Mouse (Mus musculus): ENCODE results near the gene Nhsl1. TPM values are rescaled to one million over a fixed set of nuclear protein-coding genes. Genes with fewer than 3 reads are reported as not detected.
A peak's percentile ranks its signal among the peaks of the same experiment; 100 is the strongest.

Gene Nhsl1
- polyA plus RNA-seq, 1 experiment from 2014 or later: 6.8 TPM

DNA sequence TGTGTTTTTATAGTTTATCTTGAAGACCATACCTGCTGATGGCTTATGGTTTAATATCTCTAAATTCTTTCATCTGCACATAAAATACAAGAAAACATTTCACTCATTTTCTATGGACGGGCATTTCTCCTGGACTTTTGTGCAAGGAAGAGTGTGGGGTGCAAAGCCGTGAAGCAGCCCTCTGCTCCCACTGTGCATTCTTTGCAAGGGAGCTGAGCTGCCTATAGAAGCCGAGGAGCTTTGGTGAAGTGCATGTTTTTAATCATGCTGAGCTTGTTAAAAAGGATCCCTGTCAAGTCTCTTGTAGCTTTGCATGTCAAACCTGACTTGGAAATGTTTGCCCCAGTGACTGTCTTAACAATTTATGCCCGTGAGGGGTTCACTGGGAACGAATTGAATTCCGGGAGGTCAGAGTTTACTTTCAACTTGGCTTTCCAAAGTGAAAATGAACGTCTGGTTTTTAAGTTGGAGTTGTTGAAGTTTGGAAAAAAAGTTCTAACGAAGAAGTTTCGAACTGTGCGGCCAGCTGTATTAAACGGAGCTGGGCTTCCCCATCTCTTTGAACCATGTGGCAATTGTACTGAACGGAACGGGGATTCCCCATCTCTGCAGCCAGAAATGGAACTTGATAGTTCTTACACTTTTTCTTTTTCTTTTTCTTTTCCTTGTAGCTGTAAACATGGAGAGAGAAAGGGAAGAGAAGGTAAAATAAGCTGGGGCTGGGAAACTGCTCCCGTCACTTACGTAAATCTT, 22.8 kb downstream of the Nhsl1 start:
- no peak for DNase-seq (ENCODE audit: low spot score)

DNA sequence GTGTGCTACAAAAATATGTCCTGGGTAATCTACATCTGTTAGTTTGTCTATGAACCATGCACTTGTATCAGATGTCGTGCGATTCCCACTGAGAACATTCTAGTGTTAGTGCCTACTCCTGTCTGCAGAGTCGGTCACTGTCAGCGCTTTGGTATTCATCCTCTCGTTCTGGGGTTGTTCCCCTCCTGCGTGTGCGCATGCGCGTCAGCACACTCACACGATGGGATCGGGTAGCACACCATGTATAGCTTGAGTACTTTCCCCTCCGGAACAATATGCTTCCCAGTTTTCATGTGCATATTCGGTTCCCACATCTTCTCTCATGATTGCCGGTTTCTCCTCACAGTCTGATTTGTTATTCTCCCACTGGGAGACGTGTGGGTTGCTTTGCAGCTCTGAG, 28.4 kb downstream of the Nhsl1 start:
- DNase-seq (ENCODE audit: low spot score): no peak

DNA sequence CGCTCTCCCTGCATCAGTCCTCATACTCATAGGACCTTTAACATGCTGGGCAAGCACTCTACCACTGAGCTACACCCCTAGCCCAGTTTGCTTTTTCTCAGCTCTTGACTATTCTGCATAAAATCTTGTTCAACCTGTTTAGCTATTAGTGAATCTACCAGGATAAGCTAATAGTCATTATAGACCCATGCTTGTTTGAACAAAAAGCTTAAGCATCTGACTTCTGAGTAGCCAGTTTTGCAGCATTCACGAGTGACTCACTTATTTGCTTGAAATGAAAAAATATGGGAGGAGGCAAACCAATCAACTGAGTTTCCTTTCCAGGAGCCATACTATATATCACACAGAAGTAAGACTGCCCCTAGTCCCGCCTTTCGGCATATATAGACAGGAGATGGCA, 32.0 kb downstream of the Nhsl1 start:
- no peak for DNase-seq (ENCODE audit: low spot score)

DNA sequence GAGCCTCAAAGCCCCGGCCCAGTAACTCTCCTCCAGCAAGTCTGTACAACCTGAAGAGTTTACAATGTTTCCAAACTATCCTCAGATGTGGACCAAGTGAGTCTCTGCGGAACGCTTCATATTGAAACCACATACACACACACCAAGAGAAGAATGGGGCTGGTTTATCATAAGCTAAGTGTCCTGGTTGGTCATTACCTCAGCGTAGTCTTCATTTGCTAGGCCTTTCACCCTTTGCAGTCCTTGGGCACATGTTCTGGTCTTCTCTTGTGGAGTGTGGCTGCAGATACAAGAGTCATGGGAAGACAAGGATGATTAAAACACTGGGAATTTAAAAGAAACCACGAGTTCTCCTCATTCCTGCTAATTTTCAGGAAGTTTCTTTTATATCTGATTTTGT, 34.2 kb downstream of the Nhsl1 start:
- no peak for DNase-seq (ENCODE audit: low spot score)

DNA sequence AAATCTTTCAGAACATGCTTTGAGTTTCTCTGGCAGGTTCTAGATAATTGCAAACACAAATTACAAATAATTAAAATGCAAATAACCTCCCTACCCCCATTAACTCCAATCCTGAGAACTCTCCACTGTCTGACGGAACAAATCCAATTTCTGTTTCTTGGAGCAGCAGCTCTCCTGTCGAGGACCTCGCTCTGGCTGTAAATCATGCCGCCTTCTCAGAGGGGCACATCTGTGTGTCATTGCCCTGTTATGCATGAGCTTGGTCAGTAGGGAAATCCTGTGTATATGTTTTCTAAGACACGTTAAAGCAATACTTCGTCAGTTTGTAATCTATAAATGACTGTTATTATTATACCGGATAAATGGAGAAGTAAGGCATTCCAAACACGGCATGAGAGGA, 35.3 kb downstream of the Nhsl1 start:
- DNase-seq (ENCODE audit: low spot score): no peak

DNA sequence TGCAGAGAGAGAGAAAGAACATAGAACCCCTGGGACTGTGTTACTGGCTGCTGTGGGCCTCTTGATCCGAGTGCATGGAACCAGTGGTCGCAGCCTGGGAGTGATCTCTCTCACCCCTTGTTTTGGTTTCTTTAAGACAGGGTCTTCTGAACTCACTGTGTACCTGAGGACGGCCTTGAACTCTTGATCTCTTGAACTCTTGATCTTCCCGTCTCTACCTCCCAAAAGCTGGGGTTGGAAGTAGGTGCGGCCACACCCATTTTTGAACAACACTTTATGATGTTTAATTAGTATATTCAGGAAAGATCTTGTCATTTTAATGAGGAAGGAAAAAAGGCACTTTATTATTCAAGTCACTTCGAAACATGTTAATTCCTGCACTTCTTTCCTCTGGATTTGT, 37.7 kb downstream of the Nhsl1 start:
- DNase-seq (ENCODE audit: low spot score): no peak

DNA sequence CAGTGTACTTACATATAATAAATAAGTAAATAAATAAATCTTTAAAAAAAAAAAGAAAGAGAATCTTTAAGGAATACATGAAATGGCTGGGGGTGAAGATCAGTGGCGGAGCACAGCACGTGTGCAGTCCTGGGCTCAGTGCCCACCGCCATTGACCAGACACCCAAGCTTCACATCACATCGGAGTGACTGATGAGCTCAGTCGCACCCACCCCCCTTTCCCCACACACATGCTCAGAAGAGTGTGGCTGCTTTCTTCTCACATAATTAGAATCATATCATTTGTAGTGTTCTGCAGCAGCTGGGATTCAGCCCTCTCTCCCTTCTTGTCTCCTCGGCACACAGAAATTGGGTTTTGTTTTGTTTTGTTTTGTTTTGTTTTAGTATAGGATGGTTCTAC, 38.4 kb downstream of the Nhsl1 start:
- no peak for DNase-seq (ENCODE audit: low spot score)

DNA sequence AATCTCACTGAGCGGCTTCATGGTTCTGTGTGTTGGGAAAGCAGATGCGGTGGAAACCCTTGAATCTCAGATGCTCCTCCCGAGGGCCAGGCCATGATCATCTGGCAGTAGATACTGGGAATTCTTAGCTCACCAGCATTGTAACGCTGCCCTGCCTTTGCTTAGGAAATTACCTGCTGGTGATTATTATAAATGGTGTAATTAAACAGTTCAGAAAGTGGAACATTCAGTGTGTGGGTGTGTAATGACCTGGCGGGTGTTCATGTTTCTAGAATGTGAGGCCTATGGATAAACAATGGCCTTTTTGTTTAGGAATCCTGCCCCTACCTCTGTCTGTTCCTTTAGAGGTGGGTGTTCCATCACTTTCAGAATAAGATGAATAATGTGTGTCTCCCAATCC, 39.7 kb downstream of the Nhsl1 start:
- no peak for DNase-seq (ENCODE audit: low spot score)

DNA sequence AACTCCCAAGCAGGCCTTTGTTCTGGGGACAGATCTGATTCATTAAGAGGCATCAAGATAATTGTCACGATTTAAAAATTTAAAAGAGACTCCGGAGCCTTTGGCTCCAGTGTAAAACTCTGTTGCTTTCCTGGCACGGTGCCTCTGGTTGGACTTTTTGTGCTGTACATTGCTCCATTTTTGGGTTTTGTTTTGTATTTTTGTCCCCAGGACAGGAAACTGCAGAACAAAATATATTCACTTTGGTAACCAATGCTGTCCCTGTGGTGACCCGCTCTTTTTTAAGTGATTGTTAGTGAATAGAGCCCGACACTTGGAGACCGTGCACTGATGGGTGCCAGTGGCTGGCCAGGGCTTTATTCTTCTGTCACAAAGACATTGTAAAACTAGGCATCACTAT, 41.4 kb downstream of the Nhsl1 start:
- no peak for DNase-seq (ENCODE audit: low spot score)

DNA sequence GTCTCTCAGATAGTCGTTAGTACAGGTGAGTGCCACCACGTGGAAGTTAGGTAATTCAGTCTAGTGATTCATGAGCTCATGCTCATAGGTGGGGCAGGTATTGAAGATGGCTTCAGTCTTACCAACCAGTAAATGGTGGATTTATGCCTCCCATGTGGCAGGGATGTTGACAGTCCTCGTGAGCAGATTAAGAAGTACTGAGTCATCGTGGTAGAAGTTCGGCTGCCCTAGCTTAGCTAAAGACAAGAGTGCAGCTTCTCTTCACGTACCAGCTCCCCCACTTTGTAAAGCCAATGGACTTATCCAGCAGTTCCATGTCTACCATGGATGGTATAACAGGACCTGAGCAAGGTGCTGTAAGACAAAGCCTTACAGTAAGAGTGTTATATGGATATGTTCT, 46.6 kb downstream of the Nhsl1 start:
- DNase-seq (ENCODE audit: low spot score): no peak

DNA sequence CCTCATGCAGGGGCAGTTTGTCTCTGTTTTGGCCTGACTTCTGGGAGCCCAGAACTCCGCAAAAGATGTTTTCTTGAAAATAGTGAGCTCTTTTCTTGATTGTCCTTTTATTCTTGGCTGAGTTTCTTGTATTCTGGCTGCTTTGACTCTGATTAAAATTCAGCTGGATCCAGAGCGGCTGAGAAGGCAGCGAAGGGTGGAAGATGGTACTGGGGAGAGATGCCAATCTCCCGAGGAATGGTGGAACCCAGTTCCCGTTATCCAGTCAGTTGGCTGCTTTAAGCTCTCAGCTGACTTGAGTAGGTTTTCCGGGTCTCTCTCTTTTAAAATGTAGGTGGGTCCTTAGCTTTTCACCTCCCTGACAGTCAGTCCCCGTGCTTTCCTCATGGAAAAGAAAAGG, 47.9 kb downstream of the Nhsl1 start:
- DNase-seq (ENCODE audit: low spot score): no peak

DNA sequence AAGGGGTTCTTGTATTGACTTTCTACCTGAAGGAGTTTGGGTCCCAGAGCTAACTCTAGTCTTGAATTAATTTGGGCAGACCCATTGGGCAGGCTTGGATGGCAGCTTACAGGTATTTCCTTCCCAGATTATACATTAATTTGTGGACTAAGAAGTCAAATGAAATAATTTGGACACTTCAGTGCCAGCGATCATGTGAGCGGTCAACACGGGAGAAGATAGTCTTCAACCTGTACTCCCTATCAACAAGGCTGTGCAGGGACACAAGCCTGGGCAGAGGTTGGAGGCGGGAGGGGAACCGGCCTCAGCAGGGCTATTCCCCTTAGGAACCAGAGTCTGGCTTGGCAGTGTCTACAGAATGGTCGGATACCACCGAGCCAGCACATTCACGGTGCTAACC, 49.3 kb downstream of the Nhsl1 start:
- no peak for DNase-seq (ENCODE audit: low spot score)

DNA sequence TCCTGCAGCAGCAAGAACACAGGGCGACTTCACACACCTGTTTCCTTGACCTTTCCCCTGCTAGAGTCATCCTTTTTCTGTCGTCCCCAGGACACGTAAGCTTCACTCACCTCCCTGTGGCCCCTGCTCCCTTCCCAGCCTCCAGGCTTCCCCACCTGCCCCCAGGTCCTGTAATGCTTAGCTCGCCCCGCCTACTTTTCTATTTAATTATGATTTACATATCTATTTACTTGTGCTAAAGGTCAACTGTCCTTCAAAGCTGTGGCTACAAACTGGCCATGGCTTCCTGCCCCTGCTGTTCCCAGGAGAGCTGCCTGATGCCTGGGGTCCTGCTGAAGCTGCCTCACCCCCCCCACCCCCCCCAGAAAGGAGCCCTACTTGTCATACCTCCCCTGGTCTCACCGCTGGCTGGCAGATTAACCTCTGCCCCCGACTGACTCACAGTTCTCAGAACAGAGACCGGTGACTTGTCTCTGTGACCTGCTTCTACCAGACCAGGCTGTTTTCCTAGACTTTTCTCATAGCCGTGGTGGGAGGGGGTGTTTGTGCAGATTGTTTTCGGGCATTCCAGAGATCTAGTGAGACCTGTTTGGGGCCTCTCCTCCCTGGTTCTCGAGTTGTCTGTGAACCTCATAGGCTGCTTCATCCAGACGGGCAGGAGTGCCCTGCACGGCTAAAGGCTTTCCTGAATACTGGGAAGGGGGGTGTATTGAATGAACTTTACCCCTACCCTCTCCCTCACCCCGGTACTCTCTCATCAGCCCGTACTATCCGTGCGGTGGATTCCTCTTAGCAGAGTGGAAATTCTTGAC, 51.9 kb downstream of the Nhsl1 start:
- DNase-seq (ENCODE audit: low spot score): no peak

DNA sequence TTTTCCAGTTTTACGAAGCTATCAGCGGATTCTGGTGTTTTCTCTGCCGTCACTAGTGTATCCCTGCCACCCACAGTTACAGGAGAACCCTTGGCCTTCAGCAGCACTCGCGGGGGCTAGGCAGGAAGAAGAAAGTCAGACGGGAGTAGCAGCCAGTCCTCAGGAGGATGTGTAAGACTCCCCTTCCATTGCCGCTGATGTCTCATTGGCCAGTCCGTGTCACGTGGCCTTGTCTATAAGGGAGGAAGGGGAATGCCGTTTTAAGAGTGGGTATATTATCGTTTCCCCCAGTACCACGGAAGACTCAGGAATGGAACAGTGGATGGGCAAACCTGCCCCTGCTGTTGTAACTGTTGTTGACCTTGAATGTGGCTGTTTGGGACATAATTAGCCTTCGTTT, 53.1 kb downstream of the Nhsl1 start:
- no peak for DNase-seq (ENCODE audit: low spot score)

DNA sequence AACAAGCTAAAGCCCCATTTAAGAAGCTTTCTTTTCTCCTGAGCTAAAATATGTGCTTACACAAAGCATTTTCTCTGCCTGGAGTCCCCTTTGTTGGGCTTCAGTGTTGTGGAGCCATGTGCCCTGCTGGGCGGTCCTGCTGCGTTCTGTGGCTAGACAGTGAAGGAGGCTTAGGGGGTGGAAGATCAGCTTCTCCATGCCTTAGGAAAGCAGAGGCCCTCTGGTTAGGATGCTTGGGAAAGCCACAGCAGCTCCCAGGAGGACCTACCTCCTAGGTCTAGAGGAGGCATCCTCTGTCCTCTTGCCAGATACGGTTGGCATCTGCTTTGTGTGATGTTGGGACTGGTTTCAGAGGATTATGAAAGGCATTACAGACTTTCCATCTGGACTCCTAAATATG, 56.5 kb downstream of the Nhsl1 start:
- DNase-seq (ENCODE audit: low spot score): no peak

DNA sequence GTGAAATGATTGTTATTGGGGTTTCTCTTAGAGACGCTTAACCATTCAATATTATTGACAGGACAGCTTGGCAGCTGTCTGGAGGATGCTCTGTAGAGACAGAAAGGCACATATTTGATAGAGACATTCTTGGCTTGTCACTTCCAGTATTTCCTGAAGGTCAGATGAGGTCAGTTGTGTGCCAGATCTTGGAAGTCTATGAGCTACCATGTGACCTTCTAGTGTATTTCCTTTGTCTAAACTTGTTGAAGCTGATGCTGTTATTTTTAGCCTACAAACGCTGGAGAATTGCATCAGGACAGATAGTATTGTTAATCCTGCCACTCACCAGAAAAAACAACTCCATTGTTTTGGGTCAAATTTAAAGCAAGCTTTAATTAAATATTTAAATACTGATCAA, 66.0 kb downstream of the Nhsl1 start:
- no peak for DNase-seq (ENCODE audit: low spot score)

DNA sequence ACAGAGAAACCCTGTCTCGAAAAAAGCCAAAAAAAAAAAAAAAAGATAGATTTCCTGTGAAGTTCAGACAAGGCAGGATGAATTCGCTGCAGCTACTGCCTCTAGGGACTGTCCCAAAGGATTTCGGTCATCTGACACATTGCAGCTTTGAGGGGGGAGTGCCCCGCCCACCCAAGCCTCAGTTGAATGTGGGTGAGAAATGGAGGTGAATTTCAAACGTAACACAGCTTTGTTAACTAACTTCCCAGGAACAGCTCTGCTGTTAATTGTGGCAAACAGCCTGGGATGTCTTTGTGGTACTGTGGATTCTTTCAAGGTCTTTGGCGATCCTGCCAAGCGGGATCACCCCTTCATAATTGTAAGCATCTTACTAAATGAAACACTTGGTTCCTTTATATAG, 67.4 kb downstream of the Nhsl1 start:
- DNase-seq (ENCODE audit: low spot score): no peak

DNA sequence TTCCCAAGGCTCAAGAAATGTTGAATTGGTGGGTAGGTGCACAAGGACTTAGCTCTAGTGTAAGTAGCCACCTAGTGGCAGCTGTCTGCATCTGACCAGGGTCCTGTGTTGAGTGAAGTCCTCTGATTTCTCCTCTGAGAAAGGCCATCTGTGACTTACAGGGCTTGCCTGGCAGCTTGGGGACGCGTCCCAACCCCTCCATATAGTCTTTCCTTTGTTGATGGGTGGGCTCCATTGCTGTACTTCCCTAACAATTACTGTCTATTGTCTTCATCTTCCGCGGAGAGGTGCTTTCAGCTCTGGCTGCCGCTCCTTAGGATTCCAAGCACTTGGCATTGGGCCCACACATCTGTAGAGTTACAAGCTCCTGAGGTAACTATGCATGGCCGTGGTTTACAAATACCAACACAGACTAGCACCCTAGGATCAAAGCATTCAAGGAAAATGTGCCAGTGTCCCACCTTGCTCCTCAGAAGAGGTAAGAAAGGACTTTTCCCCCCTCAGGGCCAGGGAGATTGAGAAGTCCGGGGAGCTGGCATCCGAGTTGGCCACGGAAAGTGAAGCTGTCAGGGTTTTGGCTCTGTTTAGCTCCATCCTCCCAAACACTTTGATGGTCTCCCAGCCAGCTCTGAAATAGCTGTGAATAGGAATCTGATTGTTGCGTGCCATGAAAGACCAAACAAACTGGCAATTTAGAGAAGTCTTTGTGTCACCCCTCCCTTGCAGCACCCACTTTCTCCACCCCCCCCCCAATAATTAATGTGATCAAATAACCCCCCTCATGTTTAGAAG, 70.2 kb downstream of the Nhsl1 start:
- peak; percentile 74 for DNase-seq (ENCODE audit: low spot score)

DNA sequence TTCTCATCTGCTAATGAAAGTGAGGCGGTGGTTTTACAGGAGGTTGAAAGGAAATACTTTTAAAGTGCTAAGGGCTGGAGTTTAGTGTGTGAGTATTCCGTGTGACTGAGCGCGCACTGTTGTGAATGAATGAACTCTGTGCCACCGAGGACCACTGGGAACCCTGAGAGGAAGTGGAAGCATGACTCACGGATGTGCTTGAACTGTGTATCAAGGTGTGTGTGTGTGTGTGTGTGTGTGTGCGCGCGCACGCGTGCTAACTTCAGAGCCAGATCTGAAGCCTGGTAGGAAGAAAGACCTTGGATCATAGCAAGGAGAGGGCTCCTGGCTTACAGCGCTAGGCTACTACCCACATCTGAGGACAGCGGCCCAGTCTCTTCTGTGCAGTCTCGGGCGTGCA, 71.2 kb downstream of the Nhsl1 start:
- DNase-seq (ENCODE audit: low spot score): no peak

DNA sequence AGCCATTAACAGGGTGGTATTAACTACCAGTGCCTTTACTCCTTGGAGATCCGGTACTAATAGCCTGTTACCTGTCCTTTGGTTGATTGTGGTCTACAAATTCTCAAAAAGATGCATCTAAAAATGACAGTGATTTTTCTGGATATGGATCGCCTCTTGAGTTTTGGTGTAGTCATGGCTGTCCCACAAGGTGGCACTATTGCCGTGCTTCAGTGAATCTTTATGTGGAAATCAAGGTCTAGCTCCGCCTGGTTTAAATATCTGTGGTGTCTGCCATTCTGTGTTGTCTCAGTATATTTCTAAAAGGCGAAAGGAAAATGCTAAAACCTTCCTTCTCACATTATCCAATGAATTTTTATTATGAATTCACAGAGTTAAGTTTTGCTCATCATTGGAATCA, 72.8 kb downstream of the Nhsl1 start:
- DNase-seq (ENCODE audit: low spot score): peak; percentile 69

DNA sequence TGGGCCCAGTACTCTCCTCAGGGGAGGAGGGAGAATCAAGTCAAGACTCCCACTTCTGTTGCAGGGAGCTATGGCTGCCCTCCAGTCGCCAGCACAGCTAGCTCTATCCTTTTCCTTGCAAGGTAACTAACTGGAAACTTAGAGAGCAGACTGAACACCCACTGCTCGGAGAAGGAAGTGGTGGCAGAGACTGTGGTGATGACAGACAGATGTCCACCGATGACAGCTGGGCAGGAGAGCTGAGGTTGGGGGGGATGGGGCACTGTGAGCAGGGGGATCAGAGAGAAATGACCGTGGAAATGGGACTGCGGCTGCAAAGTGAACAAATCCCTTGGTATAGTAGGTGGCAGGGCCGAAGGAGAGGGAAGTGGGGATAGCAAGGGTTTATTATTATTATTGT, 73.5 kb downstream of the Nhsl1 start:
- DNase-seq (ENCODE audit: low spot score): no peak

DNA sequence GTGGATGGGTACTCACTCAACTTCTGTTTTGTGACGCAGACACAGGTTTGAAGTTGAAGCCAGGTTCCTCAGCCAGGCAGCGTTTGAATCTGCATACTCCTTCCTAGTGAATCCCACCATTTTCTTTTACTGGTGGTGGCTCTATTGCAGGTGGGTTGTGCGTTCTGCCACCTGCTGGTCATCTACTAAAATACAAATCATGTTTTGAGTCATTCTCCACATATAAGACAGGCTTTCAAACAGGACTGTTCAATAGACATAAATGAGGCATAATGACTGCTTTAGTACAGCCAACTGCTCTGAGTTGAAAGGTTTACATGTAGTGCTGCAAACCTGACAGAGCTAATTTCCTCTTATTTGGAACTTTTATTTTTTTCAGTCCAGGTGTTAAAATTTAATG, 75.0 kb downstream of the Nhsl1 start:
- peak; percentile 55 for DNase-seq (ENCODE audit: low spot score)

Measured in thymus, postnatal 0 days (tissue).